Mouse (Mus musculus) CH12.LX (cell line): Measurements from ENCODE around the gene Plbd2. TPM values are rescaled to one million over a fixed set of nuclear protein-coding genes. Genes with fewer than 3 reads are reported as not detected.

Source experiments
- DNase-seq: peaks from one replicate; pipeline ENCODE4 v3.0.0-alpha.2; 2013; ENCODE audit errors: extremely low read depth
- H3K27ac ChIP-seq: 2 replicates; pipeline ENCODE4 v1.5.1; 2012; ENCODE audit warnings: low read depth, mild to moderate bottlenecking, control low read depth, moderate library complexity; ENCODE audit not compliant: insufficient read depth
- H3K27me3 ChIP-seq: replicated peaks from 2 replicates; pipeline ENCODE3; 2012; ENCODE audit warnings: inconsistent platforms
- H3K36me3 ChIP-seq, 2 experiments: replicated peaks in 1 of 2; 2 replicates each; pipeline versions ENCODE3 to v1.6.1; 2012; ENCODE audit warnings: inconsistent platforms in 1 of 2, low read length in 1 of 2, mild to moderate bottlenecking in 1 of 2, mixed read lengths in 1 of 2, moderate library complexity in 1 of 2; ENCODE audit not compliant: control insufficient read depth in 1 of 2, insufficient read depth in 1 of 2
- H3K4me1 ChIP-seq, 2 experiments: 2 replicates each; pipeline ENCODE4 v1.6.1; 2012; ENCODE audit warnings: inconsistent platforms in 1 of 2, moderate library complexity in 1 of 2; ENCODE audit not compliant: insufficient read depth in 2 of 2, control insufficient read depth in 1 of 2
- H3K4me2 ChIP-seq: 2 replicates; pipeline ENCODE4 v1.6.1; 2012; ENCODE audit warnings: low read depth, mild to moderate bottlenecking, control low read depth; ENCODE audit not compliant: poor library complexity, insufficient read depth, severe bottlenecking
- H3K4me3 ChIP-seq, 3 experiments: fragments of 150-350 bp in 1 of 3; sonication (generic) in 1 of 3; replicated peaks in 1 of 3; 2 replicates each; pipeline versions ENCODE3 to v1.5.1; 2011 to 2012; ENCODE audit warnings: low read depth in 2 of 3, low read length in 2 of 3, mild to moderate bottlenecking in 2 of 3, moderate library complexity in 2 of 3, control low read depth in 1 of 3, improper control_type of control experiment in 1 of 3, inconsistent platforms in 1 of 3, mixed read lengths in 1 of 3; ENCODE audit not compliant: poor library complexity in 1 of 3
- H3K79me2 ChIP-seq: replicated peaks from 2 replicates; pipeline ENCODE4 v1.6.1; 2012; ENCODE audit warnings: mild to moderate bottlenecking, moderate library complexity; ENCODE audit not compliant: control insufficient read depth, poor library complexity, insufficient read depth, severe bottlenecking; ENCODE audit errors: extremely low read depth
- H3K9ac ChIP-seq: 2 replicates; pipeline ENCODE4 v1.6.1; 2012; ENCODE audit warnings: low read depth, mild to moderate bottlenecking, control low read depth, moderate library complexity; ENCODE audit not compliant: insufficient read depth
- H3K9me3 ChIP-seq: replicated peaks from 2 replicates; pipeline ENCODE3; 2012; ENCODE audit warnings: low read length, inconsistent platforms, mixed read lengths
- BHLHE40 ChIP-seq: IDR thresholded peaks from 2 replicates; pipeline ENCODE4 v1.6.1; 2011; ENCODE audit warnings: mild to moderate bottlenecking, low read depth, low read length, improper control_type of control experiment
- CHD1 ChIP-seq: IDR thresholded peaks from 2 replicates; pipeline ENCODE4 v1.6.1; 2012; ENCODE audit warnings: low read depth, low read length, improper control_type of control experiment, inconsistent platforms
- CHD2 ChIP-seq: IDR thresholded peaks from 2 replicates; pipeline ENCODE4 v1.6.1; 2011; ENCODE audit warnings: low read length, improper control_type of control experiment
- CTCF ChIP-seq, 2 experiments: IDR thresholded peaks in 1 of 2; conservative IDR thresholded peaks in 1 of 2; 2 replicates each; pipeline ENCODE4 v1.5.1; 2011 to 2012; ENCODE audit warnings: low read depth in 2 of 2, low read length in 2 of 2, improper control_type of control experiment in 1 of 2, inconsistent platforms in 1 of 2, mild to moderate bottlenecking in 1 of 2, moderate library complexity in 1 of 2
- ELF1 ChIP-seq: IDR thresholded peaks from 2 replicates; pipeline ENCODE4 v1.6.1; 2014; ENCODE audit warnings: low read depth, mild to moderate bottlenecking, inconsistent platforms, low read length, improper control_type of control experiment
- EP300 ChIP-seq: IDR thresholded peaks from 2 replicates; pipeline ENCODE4 v1.6.1; 2011; ENCODE audit warnings: low read length, improper control_type of control experiment
- ETS1 ChIP-seq: conservative IDR thresholded peaks from 2 replicates; pipeline ENCODE4 v1.6.1; 2012; ENCODE audit warnings: low read depth, mild to moderate bottlenecking, inconsistent platforms, low read length, improper control_type of control experiment, moderate library complexity
- HCFC1 ChIP-seq: IDR thresholded peaks from 2 replicates; pipeline ENCODE4 v1.6.1; 2012; ENCODE audit warnings: low read depth, mild to moderate bottlenecking, inconsistent platforms, low read length, improper control_type of control experiment
- JUN ChIP-seq: IDR thresholded peaks from 2 replicates; pipeline ENCODE4 v1.6.1; 2011; ENCODE audit warnings: low read depth, mild to moderate bottlenecking, low read length, improper control_type of control experiment, moderate library complexity; ENCODE audit not compliant: insufficient read depth
- MAFK ChIP-seq: IDR thresholded peaks from 2 replicates; pipeline ENCODE4 v1.6.1; 2011; ENCODE audit warnings: low read length, improper control_type of control experiment; ENCODE audit not compliant: insufficient replicate concordance
- MAZ ChIP-seq: IDR thresholded peaks from 2 replicates; pipeline ENCODE4 v1.6.1; 2012; ENCODE audit warnings: low read depth, mild to moderate bottlenecking, inconsistent platforms, low read length, improper control_type of control experiment, moderate library complexity
- NELFE ChIP-seq: IDR thresholded peaks from 2 replicates; pipeline ENCODE4 v1.6.1; 2011; ENCODE audit warnings: low read depth, low read length, improper control_type of control experiment
- NRF1 ChIP-seq: IDR thresholded peaks from 2 replicates; pipeline ENCODE4 v1.6.1; 2014; ENCODE audit warnings: low read depth, mild to moderate bottlenecking, inconsistent platforms, low read length, improper control_type of control experiment, moderate library complexity
- RCOR1 ChIP-seq: conservative IDR thresholded peaks from 2 replicates; pipeline ENCODE4 v1.6.1; 2012; ENCODE audit warnings: low read depth, mild to moderate bottlenecking, inconsistent platforms, low read length, improper control_type of control experiment
- TCF12 ChIP-seq: IDR thresholded peaks from 2 replicates; pipeline ENCODE4 v1.6.1; 2014; ENCODE audit warnings: low read depth, mild to moderate bottlenecking, inconsistent platforms, low read length, improper control_type of control experiment
- UBTF ChIP-seq: IDR thresholded peaks from 2 replicates; pipeline ENCODE4 v1.6.1; 2012; ENCODE audit warnings: low read depth, mild to moderate bottlenecking, inconsistent platforms, low read length, improper control_type of control experiment, moderate library complexity
- USF1 ChIP-seq: IDR thresholded peaks from 2 replicates; pipeline ENCODE4 v1.6.1; 2014; ENCODE audit warnings: low read depth, mild to moderate bottlenecking, inconsistent platforms, low read length, improper control_type of control experiment
- ZC3H11A ChIP-seq: IDR thresholded peaks from 2 replicates; pipeline ENCODE4 v1.6.1; 2012; ENCODE audit warnings: low read depth, mild to moderate bottlenecking, inconsistent platforms, low read length, improper control_type of control experiment
- dilution Hi-C: fragments of 300-500 bp; cut with MboI; formaldehyde crosslinking; loops from 2 replicates; pipeline ENCODE4 v1.14.3; 2020; ENCODE audit warnings: low sequenced_read_pairs; ENCODE audit not compliant: extremely low pct_unique_long_range_greater_than_20kb, extremely low pct_ligation_motif_present
- in situ Hi-C: fragments of 300-500 bp; cut with MboI; formaldehyde crosslinking; loops from 3 replicates; pipeline ENCODE4 v1.14.3; 2019; ENCODE audit warnings: low sequenced_read_pairs, low pct_ligation_motif_present, low pct_unique_long_range_greater_than_20kb, mixed read lengths
- polyA plus RNA-seq: library from polyadenylated mRNA; unstranded; fragments of >175 nt; gene quantifications from 2 replicates; pipeline ENCODE4 v1.2.1, GENCODE M21; 2012; ENCODE audit warnings: low read depth; ENCODE audit not compliant: insufficient read length
- total RNA-seq, 2 experiments: library from RNA; depleted of rRNA; stranded (reverse); fragments of 300-350 nt in 1 of 2; fragments of >200 nt in 1 of 2; gene quantifications; 2 replicates each; pipeline ENCODE4 v1.2.3; 2012 to 2014

Plbd2 gene
- total and polyA plus RNA-seq, 3 experiments: 9.0 to 28.8 (median 21.3) TPM

- Histone ChIP-seq H3K36me3 (peaks cover 59 to 86% of the 10 kb centered on the region in 2 experiments), H3K79me2 (no peaks in the 10 kb centered on the region), H3K4me1 (peaks cover 40 to 87% of the 10 kb centered on the region in 2 experiments), H3K27me3 (no peaks in the 10 kb centered on the region), H3K9ac (no peak overlapping the region), H3K9me3 (peaks cover 3% of the 10 kb centered on the region), H3K4me2 (no peak overlapping the region), H3K4me3 (peak overlapping the region in 1 of 3 experiments; percentile 11), H3K27ac (no peak overlapping the region)
- no peak for DNase-seq
- in situ Hi-C loops (no loop called here), dilution Hi-C loops (no loop called here)
- TF ChIP-seq UBTF: no peak
- TF ChIP-seq BHLHE40: no peak
- TF ChIP-seq HCFC1: no peak
- TF ChIP-seq EP300: no peak
- no peak for TF ChIP-seq JUN
- TF ChIP-seq NELFE: no peak
- TF ChIP-seq ELF1: no peak
Measured at GRCm38 (mm10) chr5:120487844-120488243, 15.6 kb downstream of the Plbd2 start.

- Histone ChIP-seq H3K27ac (no peak overlapping the region), H3K9ac (no peak overlapping the region), H3K79me2 (no peaks in the 10 kb centered on the region), H3K4me1 (peaks cover 18 to 54% of the 10 kb centered on the region in 2 experiments), H3K27me3 (peaks cover under 1% of the 10 kb centered on the region), H3K36me3 (peaks cover 45 to 56% of the 10 kb centered on the region in 2 experiments), H3K4me3 (no peak overlapping the region), H3K9me3 (peaks cover 3% of the 10 kb centered on the region), H3K4me2 (no peak overlapping the region)
- TF ChIP-seq ZC3H11A: no peak
- TF ChIP-seq NRF1: no peak
- no peak for TF ChIP-seq BHLHE40
- no peak for TF ChIP-seq USF1
- TF ChIP-seq CHD2: no peak
- no peak for TF ChIP-seq MAZ
- no peak for TF ChIP-seq ETS1
- TF ChIP-seq RCOR1: no peak
- no peak for TF ChIP-seq MAFK
- TF ChIP-seq CTCF (conservative IDR thresholded peaks at IDR 0.05 in 1 of 2, IDR thresholded peaks at IDR 0.05 in 1 of 2; ENCODE audit: low read depth in 2 of 2, low read length in 2 of 2): no peak
- TF ChIP-seq CHD1: no peak
- TF ChIP-seq TCF12: no peak
- no peak for DNase-seq
- in situ Hi-C loops: no loop called here
- dilution Hi-C loops: no loop called here
Measured at GRCm38 (mm10) chr5:120483399-120483798, 20.0 kb downstream of the Plbd2 start.
